Mouse (Mus musculus) embryonic fibroblast, embryonic 13.5 days (primary cell): ENCODE measurements at regions not wholly inside any gene's neighbourhood (a gene's known extent, or its start where the extent isn't known, plus 50 kb on each side); places are given as distances from the start of the nearest gene placed in this dataset.

Source experiments
- CTCF ChIP-seq: IDR thresholded peaks from 2 replicates; pipeline ENCODE4 v1.5.1; 2011; ENCODE audit warnings: mild to moderate bottlenecking, control low read depth, low read length, moderate library complexity, borderline replicate concordance; ENCODE audit not compliant: insufficient read depth
- POLR2A ChIP-seq: IDR thresholded peaks from 2 replicates; pipeline ENCODE4 v1.6.1; 2011; ENCODE audit warnings: low read depth, mild to moderate bottlenecking, control low read depth, low read length, moderate library complexity

- TF ChIP-seq POLR2A, result no peak
- no peak for TF ChIP-seq CTCF
Measured at GRCm38 (mm10) chr8:5339953-5340352, 234.8 kb upstream of the Slc10a2 start.
